Mouse (Mus musculus): ENCODE results near the gene Abtb2.

DNA sequence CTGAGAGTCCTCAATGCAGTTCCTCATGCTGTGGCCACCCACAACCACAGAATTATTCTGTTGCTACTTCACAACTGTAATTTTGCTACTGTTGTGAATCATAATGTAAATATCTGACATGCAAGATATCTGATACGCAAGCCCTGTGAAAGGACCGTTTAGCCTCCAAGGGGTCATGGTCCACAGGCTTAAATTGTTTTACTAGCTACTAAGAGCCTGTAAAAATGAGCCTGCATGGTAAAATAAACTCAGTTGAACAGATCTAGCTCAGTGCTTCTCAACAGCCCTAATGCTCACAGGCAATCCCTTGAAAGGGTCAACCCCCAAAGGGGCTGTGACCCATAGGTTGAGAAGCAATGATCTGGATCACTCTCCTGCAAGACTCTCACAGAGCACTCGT is 183.0 kb downstream of the Abtb2 start:
- no peak for TF ChIP-seq TCF12 (IDR thresholded peaks at IDR 0.05; ENCODE audit: insufficient read depth, poor library complexity, severe bottlenecking)
- TF ChIP-seq MAX (IDR thresholded peaks at IDR 0.05; ENCODE audit: low read depth), result no peak
- no peak for TF ChIP-seq POLR2AphosphoS2 (IDR thresholded peaks at IDR 0.05; ENCODE audit: insufficient read length, low read depth)
- no peak for TF ChIP-seq POLR2A (IDR thresholded peaks at IDR 0.05; ENCODE audit: insufficient read length, low read depth)
- no peak for TF ChIP-seq USF1 (IDR thresholded peaks at IDR 0.05; ENCODE audit: low read depth)
- no peak for TF ChIP-seq CEBPB (IDR thresholded peaks at IDR 0.05; ENCODE audit: insufficient read depth, poor library complexity, severe bottlenecking)
- TF ChIP-seq MYOG (IDR thresholded peaks at IDR 0.05; ENCODE audit: control insufficient read depth in 1 of 3, insufficient read depth in 1 of 3, insufficient read length in 2 of 3, low read depth in 2 of 3), result no peak
- TF ChIP-seq MYOD1 (IDR thresholded peaks at IDR 0.05; ENCODE audit: control insufficient read depth in 1 of 3, insufficient read length in 2 of 3, low read depth in 2 of 3), result no peak
